11 mouse cellular contexts compared by ENCODE assay signal in genomic region chr6:49189363-49189762, GRCm38 (mm10). TPM values are rescaled to one million over a fixed set of nuclear protein-coding genes. Genes with fewer than 3 reads are reported as not detected.
DNase-seq lines count a peak whose midpoint lies in the region; ATAC-seq and TF ChIP-seq lines count a peak whose summit lies in the region.
"Had no signal": no experiment of that assay in that cellular context is flagged by ENCODE, and none has a peak within 500 bp of the region (broad histone marks: within the 10 kb centered on the region; RNA-seq: fewer than 3 reads in every experiment).

No protein-coding gene starts in this region.

- no peak overlapping the region for H3K27ac ChIP-seq in lung, embryonic 14.5 days (ENCODE audit: low read depth)
- H3K27ac ChIP-seq: hindbrain, embryonic 10.5 days had no signal

- no peak overlapping the region for H3K4me2 ChIP-seq in lung, embryonic 14.5 days

- peak; percentile 39 for TF ChIP-seq CTCF in lung, embryonic 14.5 days (IDR thresholded peaks at IDR 0.05; ENCODE audit: low read depth)

- no peak for ATAC-seq in lung, embryonic 14.5 days (ENCODE audit: insufficient read depth)

- H3K36me3 ChIP-seq in lung, embryonic 14.5 days (ENCODE audit: insufficient read depth) = peaks cover 7% of the 10 kb centered on the region; the same call in 1 of the 2 replicates

- H3K4me3 ChIP-seq in lung, embryonic 14.5 days (ENCODE audit: low read depth, low read length) = no peak overlapping the region
- H3K4me3 ChIP-seq: hindbrain, embryonic 10.5 days had no signal

- no peak overlapping the region for H3K9ac ChIP-seq in lung, embryonic 14.5 days

- H3K4me1 ChIP-seq in lung, embryonic 14.5 days (ENCODE audit: insufficient read depth) = no peaks in the 10 kb centered on the region
- H3K4me1 ChIP-seq: hindbrain, embryonic 10.5 days had no signal

- DNase-seq in cerebellum, postnatal 10 days = peak; percentile 13 to 18
- DNase-seq in cerebellum, postnatal 36 days = no peak
- DNase-seq in lung, embryonic 14.5 days = peak; percentile 23
- DNase-seq in lung, postnatal 25 days (ENCODE audit: low spot score) = no peak
- peak; percentile 85 for DNase-seq in R1 (ENCODE audit: low read depth, low spot score)
- DNase-seq in spleen, postnatal 4 days (ENCODE audit: low spot score in 2 of 2) = peak; percentile 20 to 69
- no peak for DNase-seq in cerebellum, postnatal 4 days (ENCODE audit: low spot score in 2 of 2)
- DNase-seq in urinary bladder, postnatal 14 days (ENCODE audit: low spot score) = no peak
- DNase-seq: gastrocnemius, postnatal 10 days; right cerebral cortex, postnatal 4 days had no signal

- no peaks in the 10 kb centered on the region for H3K9me3 ChIP-seq in lung, embryonic 14.5 days (ENCODE audit: low read depth, low read length)

- no peaks in the 10 kb centered on the region for H3K27me3 ChIP-seq in lung, embryonic 14.5 days (ENCODE audit: insufficient read depth, low read length)

RNA-seq across cellular contexts. Expression of gene Igf2bp3, which starts 25.4 kb away (rescaled TPM):
- polyA plus RNA-seq in lung, embryonic 14.5 days (2014; fragmentation: Nextera tagmentation; extraction: Ambion mirVana) = 62.4 and 67.5 TPM in 2 replicates

Comparison
In these comparisons a context has a peak if more than half of its experiments do, and no peak if none do; other contexts are left out.
1. DNase-seq: peak in cerebellum, postnatal 10 days (2 of 2), lung, embryonic 14.5 days (single experiment), R1 (single experiment) and spleen, postnatal 4 days (2 of 2); none in cerebellum, postnatal 36 days (0 of 2), lung, postnatal 25 days (single experiment), cerebellum, postnatal 4 days (0 of 2) and urinary bladder, postnatal 14 days (single experiment).